Mouse (Mus musculus): Measurements from ENCODE around the gene Uba52.

Uba52 gene

DNA sequence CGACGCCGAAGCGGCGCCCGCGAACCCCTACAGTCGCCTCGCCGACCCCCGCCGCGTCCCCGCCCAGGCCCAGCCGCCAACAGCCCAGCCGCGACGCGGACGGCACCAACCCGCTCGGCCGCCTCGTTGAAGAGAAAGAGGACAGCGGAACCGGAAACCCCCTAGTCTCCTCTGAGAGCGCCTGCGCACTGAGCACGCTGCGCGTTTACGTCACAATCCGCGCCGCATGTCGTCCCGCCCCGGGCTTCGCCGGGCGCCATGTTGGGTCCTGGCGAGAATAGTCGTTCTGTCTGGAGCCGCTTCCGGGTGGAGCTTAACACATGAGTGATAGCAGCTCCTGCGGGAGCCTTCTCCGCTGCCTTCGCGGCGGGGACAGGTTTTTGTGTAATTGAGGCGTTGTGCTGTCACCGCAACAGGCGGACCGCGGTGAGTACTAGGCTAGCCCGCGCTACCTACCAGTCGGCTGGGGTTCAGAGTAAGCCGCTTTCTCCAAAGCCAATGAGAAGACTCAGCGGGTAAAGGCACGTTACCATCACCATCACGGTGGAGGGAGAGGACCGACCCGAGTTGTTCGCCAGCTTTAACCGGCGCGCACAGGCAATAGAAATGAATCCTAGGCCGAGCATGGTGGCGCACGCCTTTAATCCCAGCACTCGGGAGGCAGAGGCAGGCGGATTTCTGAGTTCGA lies at the start of gene Uba52:
Uba52 (minus strand) TSS at position 574 of the 688 bp plus-strand sequence.
- peak; percentile 97 to 98 for DNase-seq

DNA sequence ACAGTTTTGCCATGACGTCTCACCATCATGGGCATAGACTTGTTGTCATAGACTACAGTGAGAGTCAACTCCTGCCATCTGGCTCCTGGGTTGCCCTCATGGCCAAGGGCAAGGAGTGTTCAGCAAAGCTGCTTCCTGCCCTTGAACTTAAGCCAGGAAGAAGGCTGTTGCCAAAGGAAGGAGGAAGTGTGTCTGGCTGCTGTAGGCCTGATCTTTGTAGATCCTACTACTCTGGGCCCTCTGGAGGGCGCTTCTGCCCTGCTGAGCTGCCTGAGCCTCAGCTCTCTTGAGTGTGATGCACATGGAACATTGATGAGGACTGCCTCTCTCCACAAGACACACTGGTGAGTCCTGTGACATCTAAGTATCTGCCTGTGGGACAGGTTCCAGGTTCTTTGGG lies 49.5 kb upstream of the Uba52 start:
- DNase-seq, result peak; percentile 51 to 60

DNA sequence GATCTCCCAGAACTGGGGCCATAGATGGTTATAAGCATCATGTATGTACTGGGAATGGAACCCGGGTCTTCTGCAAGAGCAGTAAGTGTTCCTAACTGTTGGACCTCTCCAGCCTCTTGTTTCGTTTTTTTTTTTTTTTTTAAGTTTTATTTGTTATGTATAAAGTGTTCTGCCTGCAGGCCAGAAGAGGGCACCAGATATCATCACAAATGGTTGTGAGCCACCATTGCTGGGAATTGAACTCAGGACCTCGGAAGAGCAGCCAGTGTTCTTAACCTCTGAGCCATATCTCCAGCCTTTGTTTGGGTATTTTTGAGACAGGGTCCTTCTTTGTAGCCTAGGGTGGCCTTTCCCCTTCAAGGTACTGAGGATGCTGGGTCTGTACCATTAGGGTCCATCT lies 48.4 kb upstream of the Uba52 start:
- no peak for DNase-seq

- no peak for DNase-seq
These were observed 47.7 kb upstream of the Uba52 start for GRCm38 (mm10) chr8:70558334-70558733.

DNA sequence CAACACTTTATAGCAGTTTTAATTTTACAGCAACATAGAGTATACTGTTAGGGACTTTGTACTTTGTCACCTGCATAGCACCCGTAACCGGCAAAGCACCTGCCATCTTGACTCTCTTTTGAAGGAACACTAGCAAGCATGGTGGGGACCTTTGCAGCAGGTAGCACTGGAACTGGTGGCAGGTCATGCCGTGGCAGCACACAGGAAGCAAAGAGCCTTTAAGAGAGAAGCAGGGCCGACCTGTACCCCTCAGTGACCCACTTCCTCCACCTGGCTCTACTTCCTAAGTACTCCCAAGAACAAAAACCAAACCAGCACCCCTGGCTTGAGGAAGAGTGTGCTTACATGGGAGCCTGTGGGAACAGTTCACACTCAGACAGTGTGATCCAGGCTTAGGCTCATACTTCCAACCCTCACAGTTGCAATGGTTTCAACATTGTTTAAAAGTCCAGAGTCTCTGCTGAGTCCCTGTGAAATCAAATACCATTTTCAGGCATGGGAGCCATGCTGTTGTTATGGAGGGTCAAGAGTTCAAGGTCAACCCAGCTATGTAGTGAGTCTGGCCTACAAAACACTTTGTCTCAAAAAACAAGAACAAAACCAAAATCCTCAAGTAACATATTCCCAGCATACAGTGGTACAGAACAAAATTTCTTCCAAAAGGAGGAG lies 44.6 kb upstream of the Uba52 start:
- no peak for DNase-seq

GRCm38 (mm10) chr8:70553740-70554139 lies 43.1 kb upstream of the Uba52 start:
- peak; percentile 73 to 77 for DNase-seq

GRCm38 (mm10) chr8:70552836-70553235 lies 42.2 kb upstream of the Uba52 start:
- DNase-seq, result no peak

GRCm38 (mm10) chr8:70551558-70552161 lies 41.1 kb upstream of the Uba52 start:
- peak in 1 of 2 experiments; percentile 33 for DNase-seq

DNA sequence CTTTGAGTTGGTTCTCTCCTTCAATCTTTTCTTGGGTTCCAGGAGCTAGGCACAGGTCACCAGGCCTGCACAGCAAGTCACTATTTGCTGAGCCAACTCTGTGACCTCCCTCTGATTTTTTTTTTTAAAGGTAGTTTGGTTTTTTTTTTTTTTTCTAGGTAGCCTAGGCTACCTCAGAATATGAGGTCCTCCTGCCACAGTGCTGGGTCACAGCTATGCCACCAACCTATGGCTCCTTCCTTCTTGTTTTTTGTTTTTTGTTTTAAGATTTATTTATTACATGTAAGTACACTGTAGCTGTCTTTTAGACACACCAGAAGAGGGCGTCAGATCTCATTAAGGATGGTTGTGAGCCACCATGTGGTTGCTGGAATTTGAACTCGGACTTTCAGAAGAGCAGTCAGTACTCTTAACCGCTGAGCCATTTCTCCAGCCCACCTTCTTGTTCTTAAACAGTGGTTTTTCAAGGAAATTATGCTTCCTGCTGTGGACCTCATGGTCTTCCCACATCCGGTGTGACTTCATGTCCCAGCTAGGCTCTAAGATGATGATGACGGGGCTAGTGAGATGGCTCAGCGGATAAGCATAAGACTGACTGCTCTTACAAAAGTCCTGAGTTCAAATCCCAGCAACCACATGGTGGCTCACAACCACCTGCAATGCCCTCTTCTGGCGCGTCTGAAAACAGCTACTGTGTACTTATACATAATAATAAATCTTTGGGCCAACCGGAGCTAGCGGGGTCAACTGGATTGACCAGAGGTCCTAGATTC lies 39.0 kb upstream of the Uba52 start:
- DNase-seq, result no peak

- DNase-seq, result no peak
These were observed 37.2 kb upstream of the Uba52 start for GRCm38 (mm10) chr8:70547762-70548161.

GRCm38 (mm10) chr8:70546412-70546811 lies 35.8 kb upstream of the Uba52 start:
- DNase-seq, result no peak

DNA sequence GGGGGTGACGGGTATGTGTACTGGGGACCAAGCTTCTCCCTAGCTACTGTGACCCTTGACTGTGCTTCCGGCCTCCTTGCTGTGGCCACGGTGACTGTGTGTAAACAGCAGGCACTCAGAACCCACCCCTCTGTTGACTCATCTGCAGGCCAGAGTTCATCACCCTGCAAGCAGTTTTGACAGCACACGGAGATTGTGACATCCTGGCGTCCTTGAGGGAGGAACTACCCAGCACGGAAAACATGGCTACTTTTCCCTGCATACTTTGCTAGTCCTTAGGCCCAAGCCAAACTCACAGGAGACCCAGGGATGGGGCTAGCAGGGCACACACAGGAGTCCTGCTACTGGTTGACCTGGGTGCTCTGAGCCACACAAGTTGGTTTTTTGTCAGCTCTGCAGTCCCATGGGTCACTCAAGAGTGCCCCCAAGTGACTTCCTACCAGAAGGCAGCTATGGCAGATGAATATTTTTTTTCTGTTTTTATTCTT lies 33.6 kb upstream of the Uba52 start:
- no peak for DNase-seq

- DNase-seq, result no peak
These were observed 30.5 kb upstream of the Uba52 start for GRCm38 (mm10) chr8:70541081-70541480.

DNA sequence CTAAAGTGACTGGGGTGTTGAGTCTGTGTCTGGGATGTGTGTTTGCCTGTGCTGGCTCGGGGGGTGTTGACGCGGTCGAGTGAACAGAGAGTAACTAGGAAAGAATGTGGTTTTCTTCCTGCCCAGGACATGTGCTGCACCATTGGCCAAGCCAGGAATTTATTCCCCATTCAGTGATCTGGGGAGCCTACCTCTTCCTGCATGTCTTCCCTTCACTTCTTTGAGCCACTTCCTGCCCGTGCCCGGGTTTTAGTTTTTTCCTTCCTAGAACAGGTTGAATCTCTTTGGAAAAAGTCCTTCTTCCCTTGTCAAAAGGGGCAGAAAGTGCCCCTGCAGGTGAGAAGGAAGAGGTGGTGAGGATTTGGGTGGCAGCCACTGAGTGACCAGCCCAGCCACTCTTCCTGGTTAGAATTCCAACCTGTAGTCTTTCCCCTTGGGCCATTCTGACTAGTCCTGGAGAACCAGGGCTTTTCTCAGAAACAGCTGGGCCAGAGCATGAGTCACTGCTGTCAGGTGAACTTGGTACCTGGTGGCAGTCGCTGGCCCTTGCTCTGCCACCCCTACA lies 30.0 kb upstream of the Uba52 start:
- no peak for DNase-seq

- DNase-seq, result no peak
These were observed 29.5 kb upstream of the Uba52 start for GRCm38 (mm10) chr8:70540013-70540506.

- DNase-seq, result peak; percentile 99
These were observed 28.6 kb upstream of the Uba52 start, which contains the start of gene Ell for GRCm38 (mm10) chr8:70539077-70539813. TSS of gene Ell (plus strand) at chr8:70539457.

GRCm38 (mm10) chr8:70538633-70539076 lies 28.1 kb upstream of the Uba52 start:
- DNase-seq, result peak; percentile 99

DNA sequence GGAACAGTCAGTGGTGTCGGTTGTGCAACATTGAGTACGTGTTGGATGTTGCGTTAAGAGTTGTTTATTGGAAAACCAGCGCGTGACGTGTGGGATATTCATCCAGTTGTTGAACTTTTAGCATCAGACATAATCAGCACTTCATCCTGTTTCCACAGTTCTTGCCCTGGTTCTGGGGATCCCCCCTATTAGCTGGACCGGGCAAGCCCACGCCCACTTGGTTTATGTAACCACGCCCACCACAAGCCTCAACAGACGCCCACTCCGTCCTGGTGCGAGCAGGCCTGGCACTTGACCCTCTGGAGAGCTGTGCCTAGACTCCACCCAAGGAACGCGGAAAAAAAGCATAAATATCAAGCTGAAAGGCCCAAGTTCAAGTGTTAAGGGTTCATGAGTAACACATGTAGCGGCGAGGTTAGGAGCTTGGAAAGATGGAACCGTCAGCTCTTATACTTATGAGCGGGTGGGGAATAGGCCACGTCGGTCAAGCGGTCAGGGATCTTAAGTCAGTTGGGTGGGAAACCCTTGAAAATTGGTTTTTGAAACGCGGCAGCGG lies 27.5 kb upstream of the Uba52 start:
- DNase-seq, result peak in 1 of 2 experiments; percentile 37

GRCm38 (mm10) chr8:70535701-70536100 lies 25.1 kb upstream of the Uba52 start:
- no peak for DNase-seq

- DNase-seq, result no peak
These were observed 24.6 kb upstream of the Uba52 start for GRCm38 (mm10) chr8:70535221-70535620.

GRCm38 (mm10) chr8:70534281-70534680 lies 23.7 kb upstream of the Uba52 start:
- no peak for DNase-seq
